Mouse (Mus musculus): ENCODE measurements at regions not wholly inside any gene's neighbourhood (a gene's known extent, or its start where the extent isn't known, plus 50 kb on each side); places are given as distances from the start of the nearest gene placed in this dataset.

- no peak for TF ChIP-seq CTCF (IDR thresholded peaks at IDR 0.05; ENCODE audit: borderline replicate concordance, control insufficient read depth, extremely low read depth, insufficient read depth, low read length, poor library complexity)
- TF ChIP-seq POLR2A (IDR thresholded peaks at IDR 0.05; ENCODE audit: control insufficient read depth, extremely low read depth, insufficient read depth, low read length, poor library complexity): no peak
These were observed 165.1 kb upstream of the Serp2 start for GRCm38 (mm10) chr14:76721751-76722150.

Measured in thymus, adult 2 months (tissue).